Mouse (Mus musculus) spleen, postnatal 4 days (tissue): ENCODE measurements around the gene Cdk6.
"Not testable (repeated sequence)": the region's sequence is repeated elsewhere in the genome, so short reads cannot be mapped to it uniquely, and the experiment has no call there.

ENCODE experiments used
- DNase-seq, 2 experiments: peaks; one replicate each; pipeline ENCODE4 v3.0.0; 2022; ENCODE audit warnings: low spot score in 2 of 2

The Cdk6 gene

GRCm38 (mm10) chr5:3509503-3509902, 168.2 kb downstream of the Cdk6 start:
- DNase-seq, result no peak

DNA sequence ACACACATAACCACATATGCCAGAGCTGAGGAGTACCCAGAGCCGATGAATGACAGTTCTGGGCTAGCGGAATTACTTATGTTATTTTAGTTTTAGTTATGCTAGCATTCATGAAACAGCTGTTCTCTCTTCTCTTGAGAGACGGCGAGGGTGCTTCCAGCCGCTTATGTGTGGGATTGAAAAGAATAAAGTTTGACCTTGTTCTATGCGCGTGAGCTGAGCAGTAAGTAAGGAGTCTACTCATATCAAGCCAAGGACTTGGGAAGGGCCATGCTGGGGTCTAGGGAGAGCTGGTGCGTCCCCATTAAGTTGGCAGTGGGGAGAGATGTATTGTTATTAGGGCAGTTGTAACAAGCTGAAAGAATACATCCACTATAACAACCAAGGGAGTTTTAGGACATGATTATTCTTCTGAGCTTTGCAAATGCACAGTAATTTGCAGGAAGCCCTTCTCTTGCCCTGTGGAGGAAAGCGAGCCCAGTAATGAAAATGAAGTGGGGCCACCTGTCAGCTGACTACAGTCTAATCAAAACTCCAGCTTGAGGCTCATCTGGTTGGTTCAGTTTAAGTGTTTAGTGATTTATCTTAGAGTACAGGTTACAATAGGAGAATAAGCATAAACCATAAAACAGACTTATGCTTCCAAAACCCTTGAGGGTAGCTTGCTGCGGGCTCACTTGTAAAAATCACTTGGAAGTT, 170.0 kb downstream of the Cdk6 start:
- DNase-seq, result no peak

DNA sequence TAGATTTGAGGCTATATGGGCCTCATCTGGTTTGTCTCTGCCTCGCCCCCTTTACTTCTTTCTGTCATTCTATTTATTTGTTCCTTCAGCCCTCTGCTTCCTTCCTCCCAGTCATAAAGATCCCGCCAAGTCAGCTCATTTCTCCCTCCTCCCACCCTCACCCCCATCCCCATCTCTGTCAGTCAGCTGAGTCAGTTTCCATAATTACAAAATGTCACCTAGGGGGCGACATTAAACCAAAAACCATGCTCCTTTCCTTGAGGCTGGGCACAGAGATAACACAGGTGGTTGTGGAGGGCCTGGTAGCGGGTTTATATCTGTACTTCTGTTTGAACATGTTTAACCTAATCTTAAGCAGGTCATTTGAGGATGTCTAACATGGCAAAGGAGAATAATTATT, 171.3 kb downstream of the Cdk6 start:
- no peak for DNase-seq

- DNase-seq, result no peak
These were observed 173.6 kb downstream of the Cdk6 start for GRCm38 (mm10) chr5:3514901-3515311.

DNA sequence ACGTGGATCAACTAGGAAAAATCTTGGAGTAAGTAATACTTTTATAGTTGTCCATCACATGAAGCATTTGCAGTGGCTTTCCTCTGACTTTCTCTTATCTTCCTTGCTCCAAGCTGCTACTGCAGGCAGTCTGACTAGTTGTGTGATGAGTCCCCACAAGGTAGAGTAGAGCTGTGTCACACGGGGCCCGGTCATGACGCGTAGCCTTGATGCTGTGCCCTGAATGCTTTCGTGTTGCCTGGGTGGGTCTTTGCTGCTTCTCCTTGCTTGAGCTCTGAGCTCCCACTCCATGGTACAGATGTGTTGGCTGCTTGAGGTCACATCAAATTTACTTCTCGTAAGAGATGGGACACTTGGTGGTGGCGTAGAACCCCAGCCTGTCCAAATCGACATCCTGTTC, 174.2 kb downstream of the Cdk6 start:
- no peak for DNase-seq

- no peak for DNase-seq
These were observed 175.3 kb downstream of the Cdk6 start for GRCm38 (mm10) chr5:3516481-3517075.

DNA sequence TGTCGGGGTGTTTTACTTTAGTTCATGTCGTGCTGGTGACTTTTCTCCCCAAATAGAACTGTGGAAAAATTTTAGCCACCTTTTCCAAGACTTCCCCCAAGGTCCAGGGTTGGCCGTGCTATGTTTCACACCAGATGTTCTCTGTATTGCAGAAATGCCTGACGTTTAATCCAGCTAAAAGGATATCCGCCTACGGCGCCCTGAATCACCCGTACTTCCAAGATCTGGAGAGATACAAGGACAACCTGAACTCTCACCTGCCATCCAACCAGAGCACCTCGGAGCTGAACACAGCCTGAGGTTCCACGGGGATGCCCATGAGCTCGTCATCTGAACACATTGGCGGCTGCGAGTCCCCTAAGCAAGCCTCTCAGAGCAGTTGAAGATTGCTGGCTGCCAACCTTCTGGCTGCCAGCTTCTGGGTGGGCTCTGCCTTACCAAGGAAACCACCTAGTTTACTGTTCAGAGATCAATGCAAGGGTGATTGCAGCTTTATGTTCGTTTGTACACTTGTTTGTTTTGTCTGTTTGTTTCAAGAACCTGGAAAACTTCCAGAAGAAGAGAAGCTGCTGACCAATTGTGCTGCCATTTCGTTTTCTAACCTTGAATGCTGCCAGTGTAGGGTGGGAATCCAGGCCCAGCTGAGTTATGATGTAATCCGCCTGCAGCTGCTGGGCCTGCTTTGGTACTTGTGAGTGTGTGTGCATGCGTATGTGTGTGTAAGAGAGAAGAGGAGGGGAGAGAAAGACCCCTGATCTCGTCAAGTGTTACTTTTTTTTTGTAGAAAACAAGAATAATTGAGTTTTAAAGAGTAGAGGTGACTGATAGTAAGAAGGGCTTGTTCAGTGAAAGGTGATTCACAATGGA, 179.4 kb downstream of the Cdk6 start:
- DNase-seq, result no peak

DNA sequence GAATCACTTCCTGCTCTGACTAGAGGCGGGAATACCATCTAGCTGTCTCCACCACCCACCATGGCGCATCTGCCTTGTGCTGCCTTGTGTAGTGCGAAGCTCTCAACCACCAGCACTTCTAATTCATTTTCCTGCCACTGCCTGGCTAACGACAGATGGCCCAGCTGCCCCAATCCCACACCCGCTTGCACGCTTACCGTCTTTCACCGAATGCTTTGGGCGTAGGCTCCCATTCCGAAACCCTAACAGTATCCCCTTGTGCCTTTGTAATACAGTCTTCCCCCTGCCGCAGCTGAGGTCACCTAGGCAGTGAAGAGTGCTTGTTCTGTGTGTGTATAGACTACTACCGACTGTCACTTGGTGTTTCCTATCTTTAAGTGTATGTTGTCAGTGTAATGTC, 180.5 kb downstream of the Cdk6 start:
- no peak for DNase-seq

- DNase-seq, result no peak
These were observed 181.5 kb downstream of the Cdk6 start for GRCm38 (mm10) chr5:3522826-3523225.

DNA sequence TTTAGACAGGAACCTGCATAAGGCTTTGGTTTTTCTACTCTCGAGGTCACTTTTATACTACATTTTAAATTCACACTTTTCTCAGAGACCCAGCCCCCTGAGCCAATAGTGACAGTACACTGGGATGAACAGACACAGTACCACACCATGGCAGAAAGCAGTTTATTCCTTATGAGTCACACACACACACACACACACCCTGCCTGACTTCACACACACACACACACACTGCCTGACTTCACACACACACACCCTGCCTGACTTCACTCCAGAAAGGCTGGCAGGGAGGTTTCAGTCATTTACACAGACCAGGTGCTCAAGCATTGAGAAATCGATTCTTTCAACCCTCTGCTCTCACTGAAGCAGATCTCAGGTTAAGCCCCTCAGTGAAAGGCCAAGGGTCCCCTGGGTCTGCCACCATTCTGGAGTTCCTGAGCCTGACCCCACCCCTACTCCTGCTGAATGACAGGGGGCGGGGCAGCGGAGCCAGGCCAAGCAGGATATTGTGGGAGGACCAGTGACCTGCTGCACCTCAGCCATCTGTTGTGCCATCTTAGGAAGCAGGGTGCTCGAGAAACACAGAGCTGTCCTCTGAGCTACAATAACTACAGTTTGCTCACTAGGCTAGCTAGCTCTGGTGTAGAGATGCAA, 185.9 kb downstream of the Cdk6 start:
- no peak for DNase-seq

DNA sequence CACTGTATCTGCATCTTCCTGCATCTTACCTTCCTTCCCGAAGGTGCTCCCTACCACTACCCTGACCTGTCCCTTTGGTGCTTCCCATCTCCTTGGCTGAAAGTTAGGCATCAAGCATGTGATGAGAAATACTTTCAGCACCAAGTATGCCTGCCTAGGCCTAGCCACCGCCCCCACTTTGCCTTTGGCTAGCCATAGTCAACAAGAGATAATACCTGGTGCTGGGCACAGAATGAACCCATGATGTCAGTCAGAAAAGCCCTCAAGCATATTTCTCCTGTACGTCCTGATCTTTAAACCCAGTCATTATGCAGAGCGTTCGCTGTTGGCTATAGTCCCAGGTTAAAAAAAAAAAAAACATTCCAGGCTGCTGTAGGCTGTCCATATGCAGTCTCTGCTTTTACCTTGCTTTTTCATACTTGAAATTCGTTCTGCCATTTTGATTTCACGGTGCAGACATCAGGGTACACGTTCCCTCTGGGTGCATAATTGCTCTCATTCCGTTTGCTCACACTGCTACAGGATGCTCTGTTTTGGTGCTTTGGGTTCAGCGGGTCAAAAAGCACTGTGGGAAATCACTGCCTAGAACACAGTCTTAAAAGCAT, 188.4 kb downstream of the Cdk6 start:
- no peak for DNase-seq

- not testable (repeated sequence) for DNase-seq
These were observed 190.8 kb downstream of the Cdk6 start for GRCm38 (mm10) chr5:3532048-3532447.

GRCm38 (mm10) chr5:3536592-3537212, 195.4 kb downstream of the Cdk6 start:
- DNase-seq, result peak in 1 of 2 experiments; percentile 54

DNA sequence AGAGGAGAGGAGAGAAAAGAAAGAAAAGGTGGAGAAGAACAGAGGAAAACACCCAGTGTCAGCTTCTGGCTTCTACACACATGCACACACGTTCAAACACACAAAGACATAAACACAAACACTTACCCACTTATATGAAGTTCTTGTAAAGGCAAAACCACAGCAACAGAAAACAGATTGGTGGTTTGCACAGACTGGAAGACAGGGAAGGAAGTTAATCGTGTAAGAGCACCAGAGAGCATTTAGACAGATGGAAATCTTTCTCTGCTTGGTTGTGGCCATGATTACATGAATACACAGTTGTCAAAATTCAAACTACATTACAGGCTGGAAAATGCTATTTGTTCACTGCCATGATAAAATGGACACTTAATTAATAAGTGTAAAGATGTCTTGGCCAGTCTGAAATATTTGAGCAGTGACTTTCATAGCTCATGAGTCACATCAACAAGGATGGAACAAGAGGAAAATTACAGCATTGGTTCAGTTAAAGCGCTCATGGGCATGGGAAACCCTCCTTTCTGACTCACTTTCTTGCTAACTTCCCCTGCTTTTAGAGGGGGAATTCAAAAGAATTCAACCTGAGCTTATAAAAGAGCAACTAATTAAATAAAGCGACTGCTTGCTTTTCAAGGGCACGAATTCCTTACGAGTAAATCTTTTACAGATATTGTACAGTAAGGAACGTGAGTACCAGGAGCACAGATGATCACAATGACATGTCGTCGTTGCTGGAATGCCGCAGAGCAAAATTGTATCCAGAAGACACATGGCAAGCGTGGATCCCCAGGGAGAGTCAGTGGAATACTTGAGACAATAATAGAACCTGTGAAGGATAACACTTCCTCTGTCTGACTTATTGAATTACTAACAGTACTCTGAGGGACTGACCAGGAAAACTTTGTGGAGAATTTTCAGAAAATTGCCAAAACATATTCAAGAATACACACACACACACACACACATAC, 197.5 kb downstream of the Cdk6 start:
- no peak for DNase-seq

DNA sequence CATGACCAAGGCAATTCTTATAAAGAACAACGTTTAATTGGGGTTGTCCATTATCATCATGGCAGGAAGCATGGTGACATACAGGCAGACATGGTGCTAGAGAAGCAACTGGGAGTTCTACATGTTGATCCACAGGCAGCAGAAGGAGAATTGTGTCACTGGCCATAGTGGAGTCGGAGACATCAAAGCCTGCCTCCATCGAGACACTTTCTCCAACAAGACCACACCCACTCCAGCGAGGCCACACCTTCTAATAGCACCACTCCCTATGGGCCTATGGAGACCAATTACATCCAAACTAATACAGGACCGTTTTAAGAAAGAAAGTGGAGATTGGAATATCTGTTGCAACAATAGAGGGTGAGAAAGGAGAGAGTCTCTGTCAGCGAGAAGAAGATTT, 200.6 kb downstream of the Cdk6 start:
- no peak for DNase-seq

- peak; percentile 97 to 100 for DNase-seq
These were observed 202.6 kb downstream of the Cdk6 start, which contains the start of gene Fam133b for GRCm38 (mm10) chr5:3543629-3544479. Fam133b (plus strand) TSS chr5:3543833.

- DNase-seq, result no peak
These were observed 203.1 kb downstream of the Cdk6 start for GRCm38 (mm10) chr5:3544480-3544769.

DNA sequence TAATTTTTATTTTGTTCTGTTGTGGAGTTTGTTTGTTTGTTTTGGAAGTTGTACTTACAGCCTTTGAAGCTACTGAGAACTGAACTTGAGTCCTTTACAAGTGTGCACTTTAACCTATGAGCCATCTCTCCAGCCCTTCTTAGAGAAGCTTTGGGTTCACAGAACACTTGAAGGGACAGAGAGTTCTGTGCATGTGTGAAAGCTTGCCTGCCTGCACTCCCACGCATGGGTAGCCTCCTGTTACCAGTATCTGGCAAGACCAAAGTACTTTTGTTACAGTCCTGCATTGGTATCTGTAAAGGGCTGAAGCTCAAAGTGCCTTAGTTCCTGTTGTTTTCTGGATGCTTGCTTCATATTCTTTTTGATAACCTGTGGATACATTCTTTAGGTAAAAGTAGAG, 204.9 kb downstream of the Cdk6 start:
- no peak for DNase-seq

DNA sequence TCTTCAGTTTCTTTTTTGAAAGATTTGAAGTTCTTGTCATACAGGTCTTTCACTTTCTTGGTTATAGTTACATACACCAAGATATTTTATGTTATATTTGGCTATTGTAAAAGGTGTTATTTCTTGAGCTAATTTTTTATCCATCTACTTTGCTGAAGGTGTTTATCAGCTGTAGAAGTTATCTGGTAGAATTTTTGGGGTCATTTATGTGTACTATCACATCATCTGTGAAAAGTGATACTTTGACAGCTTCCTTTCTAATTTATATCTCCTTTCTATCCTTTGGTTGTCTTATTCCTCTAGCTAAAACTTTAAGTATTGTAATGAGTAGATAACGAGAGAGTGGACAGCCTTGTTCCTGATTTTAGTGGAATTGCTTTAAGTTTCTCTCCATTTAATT, 210.2 kb downstream of the Cdk6 start:
- no peak for DNase-seq
